Mouse (Mus musculus): Measurements from ENCODE around the gene Styx.

Styx gene

DNA sequence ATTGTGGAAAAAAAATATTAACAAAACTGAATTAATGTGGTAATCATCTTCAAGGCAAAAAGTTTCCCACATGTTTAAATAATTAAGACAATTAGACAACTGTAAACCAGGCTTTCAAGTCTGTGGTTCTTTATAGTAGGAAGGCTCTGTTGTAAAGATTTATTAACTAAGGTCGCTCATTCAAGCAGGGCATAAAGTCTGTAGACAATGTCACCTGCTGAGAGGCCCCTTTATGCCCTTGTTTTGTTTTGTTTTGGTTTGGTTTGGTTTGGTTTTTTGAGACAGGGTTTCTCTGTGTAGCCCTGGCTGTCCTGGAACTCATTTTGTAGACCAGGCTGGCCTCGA lies 88.0 kb downstream of the Styx start:
- no peak for DNase-seq (ENCODE audit: low read depth in 2 of 2, low spot score in 2 of 2)

DNA sequence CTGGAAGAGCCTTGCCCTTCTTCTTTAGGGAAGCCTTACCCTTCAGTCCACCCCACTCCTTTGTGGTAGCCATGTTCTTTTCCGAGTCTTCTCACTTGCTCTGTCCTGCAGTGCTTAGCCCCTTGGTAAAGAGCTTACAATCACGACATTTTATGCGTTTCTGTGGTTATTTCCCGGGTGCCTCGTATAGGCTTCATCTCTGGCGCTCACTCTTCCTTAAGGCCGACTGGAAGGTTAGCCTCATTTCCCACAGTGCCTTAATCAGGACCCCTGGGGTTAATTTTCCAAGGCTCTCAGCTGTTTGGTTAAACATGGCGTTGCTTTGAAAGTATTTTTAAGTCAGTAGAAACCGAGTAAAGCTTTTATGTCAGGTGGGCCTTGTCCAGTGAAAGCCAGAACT lies 88.5 kb downstream of the Styx start:
- DNase-seq (ENCODE audit: low read depth in 2 of 2, low spot score in 2 of 2) = no peak

DNA sequence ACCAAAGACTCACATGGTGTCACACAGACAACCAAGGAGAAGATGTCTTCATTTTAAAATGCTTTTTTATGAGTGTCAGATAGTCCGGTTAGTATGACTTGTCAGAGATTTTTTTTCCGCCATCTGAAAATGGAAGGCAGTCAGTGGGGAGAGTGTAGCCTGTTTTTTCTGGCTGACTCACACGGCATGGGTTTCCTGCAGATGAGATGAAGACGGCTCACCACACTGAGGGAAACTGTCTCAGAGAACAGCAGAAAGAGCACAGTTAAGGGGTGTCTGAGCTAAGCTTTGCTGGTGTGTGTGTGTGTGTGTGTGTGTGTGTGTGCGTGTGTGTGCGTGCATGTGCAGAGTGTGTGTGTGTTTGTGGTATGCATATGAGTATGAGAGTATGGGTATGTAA lies 90.4 kb downstream of the Styx start:
- no peak for DNase-seq (ENCODE audit: low read depth in 2 of 2, low spot score in 2 of 2)

DNA sequence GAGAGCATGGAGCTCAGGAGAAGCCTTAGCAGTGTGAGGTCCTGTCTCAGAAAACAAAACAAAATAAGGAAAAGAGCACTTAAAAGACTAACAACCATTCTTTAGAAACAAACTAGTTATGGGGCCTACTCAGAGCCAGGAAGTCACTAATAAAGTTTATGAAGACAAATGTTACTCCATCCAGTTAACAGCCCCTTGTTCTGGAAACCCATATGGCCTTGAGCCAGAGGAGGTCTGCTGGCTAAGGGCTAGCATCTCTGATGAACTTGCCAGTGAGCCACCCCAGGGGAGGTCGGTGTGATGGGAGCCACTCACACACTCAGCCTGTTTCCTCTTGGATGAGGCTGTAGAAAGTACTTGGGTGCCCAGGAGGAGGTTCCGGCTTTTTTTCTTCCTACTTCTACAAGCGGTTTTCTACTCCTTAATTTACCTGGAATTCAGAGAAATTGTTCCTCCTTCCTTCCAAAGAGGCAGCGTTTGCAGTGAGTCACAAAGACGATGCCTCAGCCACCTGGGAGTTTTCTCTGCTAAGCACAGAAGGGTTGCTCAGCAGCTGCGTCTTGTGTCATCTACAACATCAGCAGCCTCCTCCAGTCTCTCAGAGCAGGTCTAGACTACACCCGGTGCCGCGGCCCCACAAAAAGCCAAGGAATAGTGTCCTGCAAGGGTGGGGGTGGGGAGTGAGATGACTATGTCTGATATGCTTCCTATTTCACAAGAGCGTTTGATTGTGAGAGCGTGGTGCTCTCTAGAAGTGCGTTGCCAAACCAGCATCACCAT lies 92.1 kb downstream of the Styx start:
- no peak for DNase-seq (ENCODE audit: low read depth in 2 of 2, low spot score in 2 of 2)

DNA sequence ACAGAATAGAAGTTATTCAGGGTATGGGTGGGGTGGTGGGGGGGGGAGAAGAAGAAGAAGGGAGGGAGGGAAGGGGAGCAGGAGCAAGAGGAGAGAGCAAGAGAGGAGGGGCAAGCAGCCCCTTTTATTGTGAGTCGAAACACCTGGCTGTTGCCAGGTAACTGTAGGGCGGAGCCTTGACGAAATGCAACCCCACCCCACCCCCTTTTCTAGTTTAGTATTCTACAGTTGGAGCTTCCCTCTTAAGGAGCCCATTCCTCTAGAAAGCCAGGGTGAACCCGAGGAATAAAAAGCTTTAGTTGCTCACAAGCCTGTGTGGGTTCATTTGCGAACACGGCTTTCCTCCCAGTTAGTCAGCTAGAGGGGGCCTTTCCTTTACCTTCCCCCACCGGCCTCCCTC lies 94.0 kb downstream of the Styx start:
- no peak for DNase-seq (ENCODE audit: low read depth in 2 of 2, low spot score in 2 of 2)

DNA sequence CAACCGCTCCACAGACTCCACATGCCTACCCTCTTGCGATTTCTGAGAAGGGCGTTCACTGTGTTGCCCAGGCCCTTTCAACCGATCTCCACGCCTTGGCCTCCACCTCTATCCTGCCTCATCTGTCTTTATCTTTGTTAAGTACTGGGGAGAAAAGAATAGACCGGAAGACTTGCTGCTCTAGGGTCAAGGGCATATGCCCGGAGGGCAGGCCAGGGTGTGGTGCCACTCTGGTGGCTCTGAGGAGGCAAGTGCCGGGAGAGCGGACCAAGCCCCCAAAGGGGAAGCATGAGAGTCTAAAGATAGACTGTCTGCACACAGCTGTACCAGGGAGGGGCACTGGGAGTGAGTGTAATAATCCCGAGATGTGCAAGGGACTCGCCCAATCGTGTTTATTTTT lies 94.6 kb downstream of the Styx start:
- DNase-seq (ENCODE audit: low read depth in 2 of 2, low spot score in 2 of 2) = no peak

DNA sequence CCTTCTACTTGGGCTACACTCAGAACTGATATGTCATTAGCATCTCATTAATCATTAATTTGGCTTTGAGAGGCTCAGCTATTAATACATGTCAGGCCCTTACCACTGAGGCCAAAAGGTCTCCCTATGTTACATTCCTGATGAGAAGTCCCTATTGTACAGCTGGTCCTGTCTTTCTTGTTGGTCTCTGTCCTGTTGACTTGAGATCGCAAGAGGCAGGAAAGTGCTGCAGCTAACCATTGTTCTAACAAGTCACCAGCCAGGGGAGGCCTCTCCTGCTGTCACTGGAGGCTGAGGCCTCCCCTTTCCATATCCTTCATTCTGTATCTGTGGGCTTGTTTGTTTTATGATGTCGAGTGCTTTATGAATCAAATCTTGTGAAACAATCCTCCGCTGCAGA lies 95.9 kb downstream of the Styx start:
- no peak for DNase-seq (ENCODE audit: low read depth in 2 of 2, low spot score in 2 of 2)

DNA sequence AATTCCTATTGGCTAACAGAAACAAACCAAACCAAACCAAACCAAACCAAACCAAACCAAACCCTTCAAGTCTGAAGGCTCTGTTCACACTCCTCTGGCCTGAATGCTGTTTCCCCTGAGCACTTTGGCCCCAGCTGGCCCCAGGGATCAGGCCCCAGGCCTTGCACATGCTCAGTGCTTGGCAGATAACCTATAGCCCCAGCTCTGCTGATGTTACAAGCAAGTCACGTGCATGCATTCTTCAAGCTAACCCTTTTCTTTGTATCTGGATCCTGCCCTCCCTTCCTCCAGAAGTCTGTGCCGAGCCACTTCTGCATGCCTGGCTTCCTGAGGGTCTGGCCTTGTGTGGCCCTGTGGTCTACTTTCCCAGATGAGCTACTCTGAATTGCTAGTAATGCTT lies 100.2 kb downstream of the Styx start:
- DNase-seq (ENCODE audit: low read depth in 2 of 2, low spot score in 2 of 2) = no peak

DNA sequence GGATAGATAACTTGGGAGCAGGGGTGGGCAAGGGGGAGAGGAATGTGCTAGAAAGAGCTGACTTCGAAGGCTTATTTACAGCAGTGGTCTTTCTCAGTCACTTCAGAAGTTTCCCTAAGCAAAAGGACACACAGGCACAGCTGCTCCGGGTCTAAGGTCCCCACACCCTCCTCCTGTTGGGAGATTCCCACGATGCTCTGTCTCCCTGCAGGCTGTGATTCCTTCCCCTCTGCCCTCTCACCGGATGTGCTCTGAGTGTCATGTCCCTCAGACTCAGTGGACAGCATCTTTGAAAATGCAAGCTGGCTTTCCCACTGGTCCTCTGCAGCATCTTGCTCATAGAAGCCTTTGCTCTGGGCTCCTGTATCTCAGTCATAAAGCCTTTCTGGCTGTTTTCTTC lies 101.3 kb downstream of the Styx start:
- DNase-seq (ENCODE audit: low read depth in 2 of 2, low spot score in 2 of 2) = no peak

DNA sequence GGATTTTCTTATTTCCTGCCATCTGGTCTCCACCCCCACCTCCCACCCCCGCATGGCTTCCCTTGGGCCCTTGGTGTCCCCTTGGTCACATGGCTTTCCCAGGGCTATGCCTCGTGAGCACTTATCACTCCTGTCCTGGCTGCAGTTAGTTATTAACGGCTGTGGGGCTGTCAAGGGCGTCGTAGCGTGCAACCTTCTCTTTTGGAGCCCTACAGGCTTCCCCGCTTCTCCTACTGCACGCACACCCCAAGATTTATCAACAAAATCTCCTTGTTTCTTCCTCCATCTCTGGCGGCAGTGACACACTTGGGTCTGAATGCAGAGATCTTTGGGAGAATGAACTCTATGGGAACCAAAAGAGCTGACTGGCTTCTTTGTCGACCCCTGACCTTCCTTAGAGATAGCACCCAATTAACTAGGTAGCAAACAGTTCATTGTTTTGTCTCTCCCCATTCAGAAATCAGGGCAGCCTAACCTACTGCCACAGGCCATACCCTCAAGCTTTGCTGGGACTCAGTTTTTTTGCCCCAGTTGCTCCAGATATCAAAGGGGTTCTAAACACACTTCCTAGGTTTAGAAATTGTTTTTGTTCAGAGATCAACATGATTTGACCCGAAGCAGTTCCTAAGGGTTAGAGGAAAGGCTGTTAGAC lies 102.1 kb downstream of the Styx start:
- DNase-seq (ENCODE audit: low read depth in 2 of 2, low spot score in 2 of 2) = no peak

DNA sequence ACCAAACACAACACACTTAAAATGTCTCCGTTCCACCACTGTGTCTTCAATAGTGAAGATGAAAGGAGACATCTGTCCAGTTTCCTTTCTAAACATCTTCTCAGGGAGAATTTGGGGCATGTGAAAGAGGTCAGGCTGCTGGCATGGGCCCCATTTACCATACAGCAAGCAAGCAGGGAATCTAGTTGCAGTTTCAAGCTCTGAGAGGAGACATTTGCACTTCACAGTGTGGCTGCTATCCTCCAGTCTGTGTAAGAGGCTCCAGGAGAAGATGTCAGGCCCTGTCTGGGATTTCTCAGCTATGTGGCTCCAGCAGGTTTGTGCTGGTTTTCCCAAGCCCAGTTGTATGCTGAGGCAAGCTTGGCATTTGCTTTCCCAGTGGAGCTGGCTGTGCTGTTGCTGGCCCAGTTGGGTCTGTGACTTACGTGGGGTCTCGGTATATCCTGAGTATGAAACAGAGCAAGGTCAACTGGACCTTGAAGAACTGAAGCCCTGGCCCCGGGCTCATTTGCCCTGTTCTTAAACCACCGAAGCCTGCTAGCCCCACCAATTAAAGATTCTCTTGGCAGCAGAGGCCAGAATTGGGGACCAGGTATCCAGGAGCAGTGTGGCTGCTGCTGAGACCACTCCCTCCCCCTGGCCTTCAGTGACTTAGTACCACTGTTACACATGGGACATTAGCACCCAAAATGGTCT lies 102.8 kb downstream of the Styx start:
- no peak for DNase-seq (ENCODE audit: low read depth in 2 of 2, low spot score in 2 of 2)

DNA sequence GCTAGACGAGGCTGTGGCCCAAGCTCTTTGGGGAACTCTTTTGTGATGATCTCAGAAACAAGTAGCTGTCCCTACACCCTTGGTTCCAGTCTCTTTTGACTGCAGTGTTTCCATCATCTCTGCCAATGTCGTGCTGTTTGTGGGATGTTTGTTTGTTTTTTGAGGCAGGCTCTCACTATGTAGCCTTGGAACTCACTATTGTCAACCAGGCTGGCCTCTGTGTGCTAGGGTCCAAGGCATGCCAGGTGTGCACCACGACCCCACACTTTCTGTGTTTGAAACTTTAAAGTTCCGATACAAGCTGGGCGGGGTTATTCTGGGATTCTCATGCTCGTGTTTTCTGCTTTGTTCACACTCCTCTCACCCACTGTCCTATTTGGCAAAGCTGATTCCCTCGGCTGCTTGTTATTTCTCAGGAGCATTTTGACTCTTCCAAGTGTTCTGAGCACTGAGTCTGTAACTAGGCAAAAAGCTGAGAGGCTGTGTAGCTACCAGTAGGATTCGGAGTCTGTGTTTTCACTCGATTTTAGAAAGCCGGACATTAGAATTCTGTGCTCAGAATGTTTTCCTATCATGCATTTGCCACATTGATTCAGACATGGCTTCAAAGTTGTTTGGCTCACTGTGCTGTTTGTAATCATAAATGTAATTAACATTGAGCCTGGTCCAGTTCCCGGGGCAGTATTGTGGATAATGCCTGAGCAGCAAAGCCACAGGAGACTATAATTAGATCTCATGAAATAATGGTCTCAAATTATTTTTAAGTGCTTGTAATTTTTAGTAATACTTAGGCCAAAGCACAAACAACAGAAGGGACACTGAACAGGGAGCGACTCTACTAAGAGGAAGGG lies 105.0 kb downstream of the Styx start:
- no peak for DNase-seq (ENCODE audit: low read depth in 2 of 2, low spot score in 2 of 2)

DNA sequence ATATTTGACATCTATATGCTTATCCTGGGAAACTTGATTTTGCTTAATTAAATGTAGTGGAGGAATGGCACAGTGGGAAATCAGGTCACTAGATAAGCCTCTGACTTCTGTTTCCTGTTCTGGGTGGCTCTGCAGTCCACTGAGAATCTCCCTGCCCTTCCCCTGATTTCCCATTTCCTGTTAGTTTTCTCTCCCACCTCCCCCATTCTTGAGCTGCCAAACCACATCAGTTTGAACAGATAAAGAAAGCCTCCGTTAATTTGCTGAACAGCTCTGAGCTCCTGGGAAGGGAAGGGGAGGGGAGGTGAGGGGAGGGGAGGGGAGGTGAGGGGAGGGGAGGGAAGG lies 105.6 kb downstream of the Styx start:
- no peak for DNase-seq (ENCODE audit: low read depth in 2 of 2, low spot score in 2 of 2)

DNA sequence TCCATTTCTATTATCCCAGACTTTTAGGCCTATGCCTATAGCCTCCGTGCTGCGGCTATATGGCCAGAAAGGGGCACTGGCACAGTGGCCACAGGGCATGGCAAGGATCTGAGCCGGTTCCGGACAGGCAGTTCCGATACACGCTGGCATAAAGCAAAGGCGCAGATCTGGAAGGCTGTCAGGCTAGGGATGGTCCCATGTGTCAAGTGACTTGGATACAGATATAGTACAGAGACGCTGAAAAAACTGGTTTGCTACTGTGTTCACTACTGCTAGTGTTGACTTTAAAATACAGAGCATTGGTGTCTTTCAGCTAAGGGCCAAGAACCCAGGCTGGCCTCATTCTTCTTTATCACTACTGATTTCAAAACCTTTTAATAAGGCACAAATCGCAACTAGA lies 106.1 kb downstream of the Styx start:
- no peak for DNase-seq (ENCODE audit: low read depth in 2 of 2, low spot score in 2 of 2)

DNA sequence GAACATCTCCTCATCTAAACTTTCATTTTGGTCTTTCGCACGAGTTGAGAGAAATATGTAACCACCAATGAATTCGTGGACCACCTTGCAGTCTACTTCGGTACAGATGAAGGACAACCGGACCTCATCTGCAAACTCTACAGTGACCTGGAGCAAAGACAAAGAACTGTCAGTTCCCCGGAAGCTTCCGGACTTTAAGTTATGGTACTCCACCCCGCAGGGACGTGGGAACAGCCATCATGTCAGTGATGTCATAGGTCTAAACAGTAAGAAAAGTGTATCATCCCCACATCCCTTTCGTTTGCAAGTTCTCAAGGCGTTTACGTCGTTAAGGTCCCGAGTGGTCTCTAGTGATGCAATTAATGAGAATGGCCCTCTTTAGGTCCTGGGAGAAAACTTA lies 109.0 kb downstream of the Styx start:
- DNase-seq (ENCODE audit: low read depth in 2 of 2, low spot score in 2 of 2) = no peak

DNA sequence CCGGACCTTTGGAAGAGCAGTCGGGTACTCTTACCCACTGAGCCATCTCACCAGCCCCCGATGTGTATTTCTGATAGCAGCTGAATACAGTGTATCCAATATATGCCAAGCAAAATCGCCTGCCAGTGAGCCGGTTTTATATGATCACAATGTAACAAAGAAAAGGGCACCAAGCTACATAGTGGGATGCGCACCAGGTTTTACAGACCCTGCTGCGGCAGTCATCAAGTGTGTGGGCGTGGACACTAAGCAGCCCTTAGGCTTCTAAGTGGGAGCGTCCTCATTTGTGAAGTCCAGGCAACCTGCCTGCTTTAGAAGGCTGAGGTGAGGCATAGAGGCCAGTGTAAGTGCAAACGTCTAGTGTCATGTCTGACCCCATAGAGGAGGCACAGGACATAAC lies 109.6 kb downstream of the Styx start:
- DNase-seq (ENCODE audit: low read depth in 2 of 2, low spot score in 2 of 2) = no peak

DNA sequence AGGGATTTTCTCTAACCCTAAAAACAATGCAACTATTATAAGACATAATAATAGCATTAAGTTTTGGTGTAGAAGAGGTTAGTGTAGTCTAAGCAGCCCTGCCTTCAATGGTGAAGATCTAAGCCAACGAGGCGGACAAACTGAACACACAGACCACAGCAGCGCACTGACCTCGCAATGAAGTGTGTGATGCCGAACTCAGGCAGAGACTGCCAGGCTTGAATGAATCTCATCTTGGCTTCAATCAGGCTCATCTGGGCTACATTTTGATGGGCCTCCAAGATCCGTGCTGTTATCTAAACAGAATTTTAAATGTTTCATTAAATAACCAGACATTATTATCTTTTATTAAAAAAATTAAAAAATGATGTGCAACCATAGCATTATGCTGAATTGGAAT lies 111.1 kb downstream of the Styx start:
- no peak for DNase-seq (ENCODE audit: low read depth in 2 of 2, low spot score in 2 of 2)

DNA sequence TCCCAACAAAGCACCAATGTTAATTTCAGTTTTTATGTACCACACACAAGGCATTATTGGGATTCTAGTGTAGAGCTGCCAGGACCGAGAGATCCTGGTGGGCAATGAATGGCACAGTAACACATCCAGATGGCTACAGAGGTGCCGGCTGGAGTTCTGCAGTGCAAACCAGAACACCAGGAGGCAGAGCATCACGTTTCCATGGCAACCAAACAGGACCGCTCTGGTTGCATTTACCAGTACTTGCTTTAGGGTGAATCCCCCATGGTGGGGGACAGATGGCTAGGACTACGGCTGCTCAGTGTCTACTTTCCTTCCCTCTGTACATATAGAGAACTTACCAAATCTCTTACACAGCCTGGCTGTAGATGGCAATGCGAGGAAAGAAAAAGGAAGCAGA lies 111.5 kb downstream of the Styx start:
- no peak for DNase-seq (ENCODE audit: low read depth in 2 of 2, low spot score in 2 of 2)

DNA sequence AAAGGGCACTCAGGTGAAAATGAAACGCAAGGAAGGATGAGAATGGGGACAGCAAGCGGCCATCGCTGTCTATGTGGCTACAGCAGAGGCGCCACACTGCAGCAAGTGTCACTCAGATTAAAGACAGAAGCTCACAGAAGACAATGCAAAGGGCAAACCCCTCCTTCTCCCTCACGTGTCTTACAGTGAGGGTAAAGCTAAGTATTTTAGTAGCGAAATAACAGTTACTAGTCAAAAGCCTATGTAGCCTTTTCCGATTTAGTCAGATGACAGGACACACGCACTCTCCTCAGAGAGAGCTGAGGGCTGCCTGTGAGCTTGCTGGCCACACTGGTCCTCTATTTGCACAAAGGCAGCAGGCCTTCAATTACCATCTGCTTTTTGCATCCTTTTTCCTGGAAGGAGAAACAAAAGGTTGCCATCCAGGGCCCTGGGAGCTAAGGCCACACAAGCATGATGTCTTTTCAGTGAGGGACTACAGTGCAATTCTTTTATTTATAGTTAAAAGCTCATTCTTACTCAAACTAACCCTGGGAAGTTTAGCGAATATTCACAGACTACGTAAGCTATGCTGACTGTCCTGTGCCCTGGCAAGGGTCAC lies 112.1 kb downstream of the Styx start:
- no peak for DNase-seq (ENCODE audit: low read depth in 2 of 2, low spot score in 2 of 2)

DNA sequence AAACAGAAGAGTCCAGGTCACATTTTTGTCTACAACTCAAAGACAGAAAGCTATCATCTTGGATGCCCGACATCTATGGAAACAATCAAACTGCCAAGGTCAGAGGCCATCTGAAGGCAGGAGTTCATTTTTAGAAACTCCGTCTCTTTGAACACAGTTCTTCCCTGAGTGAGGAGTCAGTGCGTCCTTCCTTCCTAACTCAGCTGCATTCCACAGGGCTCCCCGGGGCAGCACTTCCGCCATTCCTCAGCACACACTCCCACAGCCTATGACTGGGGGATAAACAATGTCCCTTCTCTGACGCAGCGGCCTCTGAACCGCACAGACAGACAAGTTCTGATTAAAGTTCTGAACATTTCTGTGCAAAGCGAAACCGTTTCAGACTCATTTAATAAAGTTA lies 112.7 kb downstream of the Styx start:
- DNase-seq (ENCODE audit: low read depth in 2 of 2, low spot score in 2 of 2) = no peak

Measured in CD8-positive naive resting alpha-beta T cell, adult 2 months (primary cell).